Mouse (Mus musculus) kidney, adult 2 months (tissue): ENCODE results near the gene Zfp697.

Experiments
- CTCF ChIP-seq: fragments of 200-500 bp; conservative IDR thresholded peaks from 2 replicates; pipeline ENCODE4 v1.5.1; 2011; ENCODE audit warnings: low read depth, mild to moderate bottlenecking, control low read depth, low read length, moderate library complexity, mixed read lengths; ENCODE audit not compliant: insufficient read depth, insufficient read length
- POLR2A ChIP-seq: fragments of 200-500 bp; IDR thresholded peaks from one replicate; pipeline ENCODE4 v1.6.1; 2011; ENCODE audit warnings: low read depth, low read length, control low read depth

- TF ChIP-seq CTCF, result no peak
- TF ChIP-seq POLR2A, result no peak
Measured at GRCm38 (mm10) chr3:98764155-98764554, 381.9 kb downstream of the Zfp697 start.
